Mouse (Mus musculus): Measurements from ENCODE around the gene Lhfp. TPM values are rescaled to one million over a fixed set of nuclear protein-coding genes. Genes with fewer than 3 reads are reported as not detected.

The Lhfp gene
- polyA plus RNA-seq, 1 experiment: 17.8 TPM

DNA sequence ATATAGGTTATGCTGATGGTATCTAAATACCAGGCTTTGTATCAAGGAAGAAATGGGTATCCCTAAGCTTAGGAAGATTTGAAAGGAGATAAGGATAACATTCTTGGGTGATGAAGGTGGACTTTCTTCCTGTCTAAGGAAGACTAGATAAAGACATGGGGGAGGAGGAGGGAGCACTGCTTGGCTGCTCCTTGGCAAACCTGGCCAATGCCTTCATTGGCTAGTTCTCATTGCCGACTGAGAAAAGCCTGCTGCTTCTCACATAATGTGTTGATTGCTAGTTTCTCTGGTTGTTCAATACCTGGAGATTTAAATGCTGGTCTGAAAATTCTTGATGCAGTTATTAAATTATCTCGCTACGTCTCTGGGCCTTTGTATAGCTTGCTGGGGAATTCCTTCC, 172.0 kb downstream of the Lhfp start:
- no peak for TF ChIP-seq TCF3 (IDR thresholded peaks at IDR 0.05; ENCODE audit: insufficient read length, low read depth)
- TF ChIP-seq POLR2AphosphoS2 (IDR thresholded peaks at IDR 0.05; ENCODE audit: insufficient read length, low read depth): no peak
- no peak for TF ChIP-seq USF1 (IDR thresholded peaks at IDR 0.05; ENCODE audit: low read depth)
- no peak for TF ChIP-seq POLR2A (IDR thresholded peaks at IDR 0.05; ENCODE audit: insufficient read length, low read depth)
- Histone ChIP-seq H3K79me2 (ENCODE audit: control insufficient read depth, insufficient read depth) (no peaks in the 10 kb centered on the region), H3K27me3 (ENCODE audit: control insufficient read depth, insufficient read depth, insufficient read length) (no peaks in the 10 kb centered on the region), H3ac (ENCODE audit: control insufficient read depth, insufficient read length) (no peak overlapping the region), H3K36me3 (ENCODE audit: control insufficient read depth, insufficient read depth) (no peaks in the 10 kb centered on the region), H3K4me2 (ENCODE audit: low read depth) (no peak overlapping the region), H3K4me3 (no peak overlapping the region)

GRCm38 (mm10) chr3:53213746-53214271, 172.5 kb downstream of the Lhfp start:
- Histone ChIP-seq H3K27me3 (ENCODE audit: control insufficient read depth, insufficient read depth, insufficient read length) (no peaks in the 10 kb centered on the region), H3K4me3 (no peak overlapping the region), H3K79me2 (ENCODE audit: control insufficient read depth, insufficient read depth) (no peaks in the 10 kb centered on the region), H3K36me3 (ENCODE audit: control insufficient read depth, insufficient read depth) (no peaks in the 10 kb centered on the region), H3K4me2 (ENCODE audit: low read depth) (no peak overlapping the region), H3ac (ENCODE audit: control insufficient read depth, insufficient read length) (no peak overlapping the region)
- TF ChIP-seq MYOD1 (IDR thresholded peaks at IDR 0.05; ENCODE audit: control insufficient read depth in 1 of 3, insufficient read length in 2 of 3, low read depth in 2 of 3): no peak
- TF ChIP-seq E2F4 (IDR thresholded peaks at IDR 0.05; ENCODE audit: insufficient read depth): no peak
- no peak for TF ChIP-seq REST (IDR thresholded peaks at IDR 0.05; ENCODE audit: insufficient read depth, insufficient read length)
- TF ChIP-seq POLR2AphosphoS2 (IDR thresholded peaks at IDR 0.05; ENCODE audit: insufficient read length, low read depth): no peak
- TF ChIP-seq USF1 (IDR thresholded peaks at IDR 0.05; ENCODE audit: low read depth): no peak
- TF ChIP-seq CEBPB (IDR thresholded peaks at IDR 0.05; ENCODE audit: insufficient read depth, poor library complexity, severe bottlenecking): no peak
- TF ChIP-seq SRF (IDR thresholded peaks at IDR 0.05; ENCODE audit: control insufficient read depth, insufficient read length, low read depth): no peak
- no peak for TF ChIP-seq MAX (IDR thresholded peaks at IDR 0.05; ENCODE audit: low read depth)
- no peak for TF ChIP-seq MYOG (IDR thresholded peaks at IDR 0.05; ENCODE audit: control insufficient read depth in 1 of 3, insufficient read depth in 1 of 3, insufficient read length in 2 of 3, low read depth in 2 of 3)
- no peak for TF ChIP-seq POLR2A (IDR thresholded peaks at IDR 0.05; ENCODE audit: insufficient read length, low read depth)
- no peak for TF ChIP-seq TCF3 (IDR thresholded peaks at IDR 0.05; ENCODE audit: insufficient read length, low read depth)

- Histone ChIP-seq H3K27me3 (ENCODE audit: control insufficient read depth, insufficient read depth, insufficient read length) (no peaks in the 10 kb centered on the region), H3K36me3 (ENCODE audit: control insufficient read depth, insufficient read depth) (no peaks in the 10 kb centered on the region), H3ac (ENCODE audit: control insufficient read depth, insufficient read length) (no peak overlapping the region), H3K79me2 (ENCODE audit: control insufficient read depth, insufficient read depth) (no peaks in the 10 kb centered on the region), H3K4me3 (no peak overlapping the region), H3K4me2 (ENCODE audit: low read depth) (no peak overlapping the region)
- TF ChIP-seq MAX (IDR thresholded peaks at IDR 0.05; ENCODE audit: low read depth) (no peak), MYOG (IDR thresholded peaks at IDR 0.05; ENCODE audit: control insufficient read depth in 1 of 3, insufficient read depth in 1 of 3, insufficient read length in 2 of 3, low read depth in 2 of 3) (no peak), E2F4 (IDR thresholded peaks at IDR 0.05; ENCODE audit: insufficient read depth) (no peak), USF1 (IDR thresholded peaks at IDR 0.05; ENCODE audit: low read depth) (no peak), TCF3 (IDR thresholded peaks at IDR 0.05; ENCODE audit: insufficient read length, low read depth) (no peak), REST (IDR thresholded peaks at IDR 0.05; ENCODE audit: insufficient read depth, insufficient read length) (no peak), CEBPB (IDR thresholded peaks at IDR 0.05; ENCODE audit: insufficient read depth, poor library complexity, severe bottlenecking) (no peak)
Measured at GRCm38 (mm10) chr3:53214386-53214785, 173.1 kb downstream of the Lhfp start.

DNA sequence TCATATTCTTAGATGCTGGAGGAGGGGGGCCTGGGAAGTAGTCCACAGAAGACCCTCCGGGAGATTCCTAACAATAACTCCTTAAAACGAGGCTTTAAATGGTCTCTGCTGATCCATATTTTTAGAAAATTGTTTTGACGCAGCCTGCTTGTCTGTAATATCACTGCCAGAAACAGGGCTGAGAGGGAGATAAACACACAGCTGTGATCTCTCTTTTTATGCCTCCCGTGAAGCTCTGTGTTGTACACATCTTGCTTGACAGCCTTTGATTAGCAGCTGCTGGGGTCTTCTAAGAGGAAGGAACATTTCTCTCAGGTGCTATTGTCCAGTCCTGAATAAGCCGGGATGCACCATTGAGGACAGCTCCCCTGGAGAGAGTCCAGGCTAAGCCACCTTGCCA, 176.4 kb downstream of the Lhfp start:
- H3K4me2 ChIP-seq (ENCODE audit: low read depth): no peak overlapping the region
- no peaks in the 10 kb centered on the region for H3K36me3 ChIP-seq (ENCODE audit: control insufficient read depth, insufficient read depth)
- TF ChIP-seq POLR2A (IDR thresholded peaks at IDR 0.05; ENCODE audit: insufficient read length, low read depth) (no peak), SRF (IDR thresholded peaks at IDR 0.05; ENCODE audit: control insufficient read depth, insufficient read length, low read depth) (no peak), TCF3 (IDR thresholded peaks at IDR 0.05; ENCODE audit: insufficient read length, low read depth) (no peak), CEBPB (IDR thresholded peaks at IDR 0.05; ENCODE audit: insufficient read depth, poor library complexity, severe bottlenecking) (no peak), USF1 (IDR thresholded peaks at IDR 0.05; ENCODE audit: low read depth) (no peak), REST (IDR thresholded peaks at IDR 0.05; ENCODE audit: insufficient read depth, insufficient read length) (no peak), MAX (IDR thresholded peaks at IDR 0.05; ENCODE audit: low read depth) (no peak), TCF12 (IDR thresholded peaks at IDR 0.05; ENCODE audit: insufficient read depth, poor library complexity, severe bottlenecking) (no peak), POLR2AphosphoS2 (IDR thresholded peaks at IDR 0.05; ENCODE audit: insufficient read length, low read depth) (no peak), MYOD1 (IDR thresholded peaks at IDR 0.05; ENCODE audit: control insufficient read depth in 1 of 3, insufficient read length in 2 of 3, low read depth in 2 of 3) (no peak), MYOG (IDR thresholded peaks at IDR 0.05; ENCODE audit: control insufficient read depth in 1 of 3, insufficient read depth in 1 of 3, insufficient read length in 2 of 3, low read depth in 2 of 3) (no peak), E2F4 (IDR thresholded peaks at IDR 0.05; ENCODE audit: insufficient read depth) (no peak)
- no peaks in the 10 kb centered on the region for H3K79me2 ChIP-seq (ENCODE audit: control insufficient read depth, insufficient read depth)
- no peak overlapping the region for H3ac ChIP-seq (ENCODE audit: control insufficient read depth, insufficient read length)
- H3K27me3 ChIP-seq (ENCODE audit: control insufficient read depth, insufficient read depth, insufficient read length): no peaks in the 10 kb centered on the region
- H3K4me3 ChIP-seq: no peak overlapping the region

GRCm38 (mm10) chr3:53221531-53222272, 180.4 kb downstream of the Lhfp start:
- no peak for TF ChIP-seq MYOG (IDR thresholded peaks at IDR 0.05; ENCODE audit: control insufficient read depth in 1 of 3, insufficient read depth in 1 of 3, insufficient read length in 2 of 3, low read depth in 2 of 3)
- no peak for TF ChIP-seq USF1 (IDR thresholded peaks at IDR 0.05; ENCODE audit: low read depth)
- TF ChIP-seq POLR2AphosphoS2 (IDR thresholded peaks at IDR 0.05; ENCODE audit: insufficient read length, low read depth): no peak
- TF ChIP-seq SRF (IDR thresholded peaks at IDR 0.05; ENCODE audit: control insufficient read depth, insufficient read length, low read depth): no peak
- no peak for TF ChIP-seq E2F4 (IDR thresholded peaks at IDR 0.05; ENCODE audit: insufficient read depth)
- TF ChIP-seq MAX (IDR thresholded peaks at IDR 0.05; ENCODE audit: low read depth): no peak
- no peak for TF ChIP-seq POLR2A (IDR thresholded peaks at IDR 0.05; ENCODE audit: insufficient read length, low read depth)
- no peak for TF ChIP-seq CEBPB (IDR thresholded peaks at IDR 0.05; ENCODE audit: insufficient read depth, poor library complexity, severe bottlenecking)
- TF ChIP-seq TCF12 (IDR thresholded peaks at IDR 0.05; ENCODE audit: insufficient read depth, poor library complexity, severe bottlenecking): no peak
- TF ChIP-seq REST (IDR thresholded peaks at IDR 0.05; ENCODE audit: insufficient read depth, insufficient read length): no peak
- TF ChIP-seq MYOD1 (IDR thresholded peaks at IDR 0.05; ENCODE audit: control insufficient read depth in 1 of 3, insufficient read length in 2 of 3, low read depth in 2 of 3): no peak
- TF ChIP-seq TCF3 (IDR thresholded peaks at IDR 0.05; ENCODE audit: insufficient read length, low read depth): no peak
- H3K4me2 ChIP-seq (ENCODE audit: low read depth): no peak overlapping the region
- H3K27me3 ChIP-seq (ENCODE audit: control insufficient read depth, insufficient read depth, insufficient read length): no peaks in the 10 kb centered on the region
- no peaks in the 10 kb centered on the region for H3K79me2 ChIP-seq (ENCODE audit: control insufficient read depth, insufficient read depth)
- H3K36me3 ChIP-seq (ENCODE audit: control insufficient read depth, insufficient read depth): no peaks in the 10 kb centered on the region
- no peak overlapping the region for H3ac ChIP-seq (ENCODE audit: control insufficient read depth, insufficient read length)
- no peak overlapping the region for H3K4me3 ChIP-seq

Measured in myocyte (in vitro differentiated cells).